8 mouse cellular contexts compared by ENCODE assay signal in genomic region chr15:77304960-77305359, GRCm38 (mm10). TPM values are rescaled to one million over a fixed set of nuclear protein-coding genes. Genes with fewer than 3 reads are reported as not detected.
DNase-seq lines count a peak whose midpoint lies in the region; ATAC-seq lines count a peak whose summit lies in the region.

No protein-coding gene starts in this region.

- H3K9me3 ChIP-seq in heart, embryonic 12.5 days (replicated peaks), result no peaks in the 10 kb centered on the region
- no peaks in the 10 kb centered on the region for H3K9me3 ChIP-seq in hindbrain, embryonic 14.5 days (ENCODE audit: control insufficient read depth, low read length)
- H3K9me3 ChIP-seq in midbrain, embryonic 13.5 days, result no peaks in the 10 kb centered on the region

- peak overlapping the region; percentile 99 for H3K4me3 ChIP-seq in heart, embryonic 12.5 days
- peak overlapping the region; percentile 90; the same call in 1 of the 2 replicates for H3K4me3 ChIP-seq in brown adipose tissue, adult 24 weeks (ENCODE audit: insufficient read depth, low read depth, low read length)
- peak overlapping the region; percentile 70 for H3K4me3 ChIP-seq in hindbrain, embryonic 14.5 days (replicated peaks; ENCODE audit: low read length)
- H3K4me3 ChIP-seq in midbrain, embryonic 13.5 days (replicated peaks), result peak overlapping the region; percentile 90

- H3K27me3 ChIP-seq in heart, embryonic 12.5 days (replicated peaks), result no peaks in the 10 kb centered on the region
- no peaks in the 10 kb centered on the region for H3K27me3 ChIP-seq in hindbrain, embryonic 14.5 days (ENCODE audit: control insufficient read depth, insufficient read depth, low read length)
- no peaks in the 10 kb centered on the region for H3K27me3 ChIP-seq in midbrain, embryonic 13.5 days

- H3K4me2 ChIP-seq in heart, embryonic 12.5 days, result peak overlapping the region; percentile 92
- peak overlapping the region; percentile 74 for H3K4me2 ChIP-seq in hindbrain, embryonic 14.5 days (replicated peaks)
- peak overlapping the region; percentile 71 for H3K4me2 ChIP-seq in midbrain, embryonic 13.5 days (replicated peaks)

- H3K27ac ChIP-seq in heart, embryonic 12.5 days (ENCODE audit: poor library complexity, severe bottlenecking), result peak overlapping the region; percentile 99
- no peak overlapping the region for H3K27ac ChIP-seq in brown adipose tissue, adult 24 weeks (replicated peaks; ENCODE audit: low read depth, low read length)
- H3K27ac ChIP-seq in hindbrain, embryonic 14.5 days, result 0 out of 2 replicates have a peak overlapping the region, but pooled peaks have one; percentile 32
- H3K27ac ChIP-seq in midbrain, embryonic 13.5 days, result peak overlapping the region; percentile 40; the same call in 1 of the 2 replicates

- intact Hi-C loops in heart, postnatal 25 days (cut with DNase I), result no loop called here

- ATAC-seq in heart, embryonic 12.5 days (ENCODE audit: insufficient number of reproducible peaks, low FRiP score), result no peak
- ATAC-seq in hindbrain, embryonic 14.5 days (ENCODE audit: low FRiP score), result no peak
- no peak for ATAC-seq in midbrain, embryonic 13.5 days

- WGBS in heart, embryonic 12.5 days, result 13% methylated on average over 3 of the region's 3 CpGs
- WGBS in hindbrain, embryonic 14.5 days, result 9% methylated on average over 3 of the region's 3 CpGs
- 8% methylated on average over 3 of the region's 3 CpGs for WGBS in midbrain, embryonic 13.5 days

- peaks cover 58% of the 10 kb centered on the region for H3K4me1 ChIP-seq in heart, embryonic 12.5 days (replicated peaks)
- peaks cover 6% of the 10 kb centered on the region; the same call in 1 of the 2 replicates for H3K4me1 ChIP-seq in brown adipose tissue, adult 24 weeks (ENCODE audit: control insufficient read depth, insufficient read depth, insufficient read length, low read length)
- H3K4me1 ChIP-seq in hindbrain, embryonic 14.5 days (replicated peaks; ENCODE audit: control insufficient read depth, insufficient read depth, low read length), result peaks cover 34% of the 10 kb centered on the region
- peaks cover 33% of the 10 kb centered on the region for H3K4me1 ChIP-seq in midbrain, embryonic 13.5 days (replicated peaks)

- no peak for DNase-seq in heart, postnatal 25 days (ENCODE audit: low spot score)
- DNase-seq in hindbrain, embryonic 14.5 days (ENCODE audit: low spot score), result no peak
- no peak for DNase-seq in kidney, adult 11 months
- no peak for DNase-seq in spleen, adult 12 weeks (ENCODE audit: low spot score)
- DNase-seq in right cerebral cortex, postnatal 36 days (ENCODE audit: low spot score in 2 of 2), result no peak

- H3K9ac ChIP-seq in heart, embryonic 12.5 days, result peak overlapping the region; percentile 99
- H3K9ac ChIP-seq in hindbrain, embryonic 14.5 days, result peak overlapping the region; percentile 85
- peak overlapping the region; percentile 97 for H3K9ac ChIP-seq in midbrain, embryonic 13.5 days (replicated peaks)

- 0 out of 2 replicates have a peak, but pooled peaks cover 5% of the 10 kb centered on the region for H3K36me3 ChIP-seq in heart, embryonic 12.5 days
- H3K36me3 ChIP-seq in hindbrain, embryonic 14.5 days (replicated peaks; ENCODE audit: control insufficient read depth, insufficient read depth), result no peaks in the 10 kb centered on the region; the same call in 1 of the 2 replicates
- H3K36me3 ChIP-seq in midbrain, embryonic 13.5 days, result no peaks in the 10 kb centered on the region

RNA-seq across cellular contexts. Expression of gene Rbfox2, which starts 1.8 kb away (rescaled TPM):
- 87.6 and 97.4 TPM in 2 replicates for polyA plus RNA-seq in heart, embryonic 12.5 days (2016; fragmentation: Nextera tagmentation; extraction: Ambion mirVana)
- 100 to 1,000 TPM; 111 to 117 TPM for total RNA-seq in heart, postnatal 25 days (2021)
- polyA plus RNA-seq in brown adipose tissue, adult 24 weeks (2012; ENCODE audit: insufficient read depth, insufficient read length, missing spikeins), result 23.6 and 30.5 TPM in 2 replicates
- 154 and 164 TPM in 2 replicates for polyA plus RNA-seq in hindbrain, embryonic 14.5 days (2014; fragmentation: Nextera tagmentation; extraction: Ambion mirVana)
- 154 and 163 TPM in 2 replicates for polyA plus RNA-seq in midbrain, embryonic 13.5 days (2015; fragmentation: Nextera tagmentation; extraction: Ambion mirVana)
